Mouse (Mus musculus) urinary bladder, postnatal 25 days (tissue): ENCODE data around the gene Slc4a7.
A peak's percentile ranks its signal among the peaks of the same experiment; 100 is the strongest.

ENCODE experiments used
- DNase-seq: peaks from one replicate; pipeline ENCODE4 v3.0.0; 2022; ENCODE audit warnings: low spot score

Slc4a7 gene

GRCm38 (mm10) chr14:14701710-14702329 lies at the start of gene Slc4a7:
TSS of gene Slc4a7 (plus strand) at chr14:14702279.
- DNase-seq: no peak

- no peak for DNase-seq
Measured at GRCm38 (mm10) chr14:14670597-14670996, 31.5 kb upstream of the Slc4a7 start.

GRCm38 (mm10) chr14:14681611-14682010 lies 20.5 kb upstream of the Slc4a7 start:
- no peak for DNase-seq

GRCm38 (mm10) chr14:14684771-14685170 lies 17.3 kb upstream of the Slc4a7 start:
- no peak for DNase-seq

- DNase-seq: no peak
Measured at GRCm38 (mm10) chr14:14686101-14686551, 16.0 kb upstream of the Slc4a7 start.

- no peak for DNase-seq
Measured at GRCm38 (mm10) chr14:14687258-14687890, 14.7 kb upstream of the Slc4a7 start.

- DNase-seq: peak; percentile 88
Measured at GRCm38 (mm10) chr14:14702399-14703345, 593 bp downstream of the Slc4a7 start.

GRCm38 (mm10) chr14:14703346-14703871 lies 1.3 kb downstream of the Slc4a7 start:
- DNase-seq: peak; percentile 53

- no peak for DNase-seq
Measured at GRCm38 (mm10) chr14:14704651-14705050, 2.6 kb downstream of the Slc4a7 start.

- DNase-seq: no peak
Measured at GRCm38 (mm10) chr14:14705126-14705525, 3.0 kb downstream of the Slc4a7 start.

GRCm38 (mm10) chr14:14706381-14706780 lies 4.3 kb downstream of the Slc4a7 start:
- DNase-seq: no peak

GRCm38 (mm10) chr14:14707061-14707460 lies 5.0 kb downstream of the Slc4a7 start:
- no peak for DNase-seq

- DNase-seq: no peak
Measured at GRCm38 (mm10) chr14:14709021-14709420, 6.9 kb downstream of the Slc4a7 start.

GRCm38 (mm10) chr14:14714130-14714529 lies 12.1 kb downstream of the Slc4a7 start:
- no peak for DNase-seq

- no peak for DNase-seq
Measured at GRCm38 (mm10) chr14:14715794-14716193, 13.7 kb downstream of the Slc4a7 start.

- DNase-seq: no peak
Measured at GRCm38 (mm10) chr14:14716843-14717242, 14.8 kb downstream of the Slc4a7 start.

GRCm38 (mm10) chr14:14718556-14718955 lies 16.5 kb downstream of the Slc4a7 start:
- no peak for DNase-seq

GRCm38 (mm10) chr14:14781169-14781568 lies 79.1 kb downstream of the Slc4a7 start:
- no peak for DNase-seq

- no peak for DNase-seq
Measured at GRCm38 (mm10) chr14:14784223-14784622, 82.1 kb downstream of the Slc4a7 start.

GRCm38 (mm10) chr14:14786979-14787378 lies 84.9 kb downstream of the Slc4a7 start:
- no peak for DNase-seq

- DNase-seq: no peak
Measured at GRCm38 (mm10) chr14:14789840-14790470, 87.9 kb downstream of the Slc4a7 start.

GRCm38 (mm10) chr14:14799861-14800260 lies 97.8 kb downstream of the Slc4a7 start:
- DNase-seq: no peak
